Mouse (Mus musculus) kidney, adult 2 months (tissue): Measurements from ENCODE around the gene Med28.

ENCODE experiments used
- CTCF ChIP-seq: fragments of 200-500 bp; conservative IDR thresholded peaks from 2 replicates; pipeline ENCODE4 v1.5.1; 2011; ENCODE audit warnings: low read depth, mild to moderate bottlenecking, control low read depth, low read length, moderate library complexity, mixed read lengths; ENCODE audit not compliant: insufficient read depth, insufficient read length
- POLR2A ChIP-seq: fragments of 200-500 bp; IDR thresholded peaks from one replicate; pipeline ENCODE4 v1.6.1; 2011; ENCODE audit warnings: low read depth, low read length, control low read depth

DNA sequence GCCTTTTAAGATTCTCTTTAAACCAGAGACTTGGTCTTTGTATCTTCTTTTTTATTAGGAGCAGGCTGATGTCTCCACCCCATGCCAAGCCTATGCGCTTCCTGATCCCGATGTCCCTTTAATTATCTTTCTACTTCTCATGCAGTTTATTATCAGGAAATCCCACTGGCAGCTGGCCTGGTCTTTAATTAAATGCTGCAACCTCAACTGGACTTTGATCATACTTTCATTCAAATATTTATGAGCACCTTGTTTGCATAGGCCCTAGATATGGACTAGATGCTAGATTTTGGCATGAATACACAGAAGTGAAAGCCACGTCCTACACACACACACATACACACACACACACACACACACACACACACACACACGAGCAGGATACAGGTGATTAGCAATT is 28.3 kb upstream of the Med28 start:
- no peak for TF ChIP-seq CTCF
- no peak for TF ChIP-seq POLR2A
